Comparison of ENCODE assay signal across 30 mouse cellular contexts in genomic region chr4:65983643-65984042, GRCm38 (mm10).
"Had no signal": no experiment of that assay in that cellular context is flagged by ENCODE, and none has a peak within 500 bp of the region (broad histone marks: within the 10 kb centered on the region; RNA-seq: fewer than 3 reads in every experiment).

No protein-coding gene starts in this region.

- H3K4me1 ChIP-seq: heart, embryonic 10.5 days; heart, embryonic 12.5 days; heart, embryonic 13.5 days; heart, embryonic 15.5 days; hindbrain, embryonic 10.5 days; hindbrain, embryonic 12.5 days; hindbrain, embryonic 13.5 days; hindbrain, embryonic 15.5 days; intestine, embryonic 15.5 days; kidney, embryonic 15.5 days had no signal

- H3K36me3 ChIP-seq: heart, embryonic 10.5 days; heart, embryonic 12.5 days; heart, embryonic 13.5 days; heart, embryonic 15.5 days; hindbrain, embryonic 10.5 days; hindbrain, embryonic 12.5 days; hindbrain, embryonic 13.5 days; hindbrain, embryonic 15.5 days; intestine, embryonic 15.5 days; kidney, embryonic 15.5 days had no signal

- ATAC-seq: hindbrain, embryonic 16.5 days; hindbrain, postnatal 0 days; inflammation-experienced regulatory T-cells, adult 6 months; intestine, embryonic 15.5 days; intestine, embryonic 16.5 days; intestine, postnatal 0 days had no signal

- H3K9me3 ChIP-seq: heart, embryonic 10.5 days; heart, embryonic 12.5 days; heart, embryonic 13.5 days; heart, embryonic 15.5 days; hindbrain, embryonic 10.5 days; hindbrain, embryonic 12.5 days; hindbrain, embryonic 13.5 days; hindbrain, embryonic 15.5 days; intestine, embryonic 15.5 days; kidney, embryonic 15.5 days had no signal

- DNase-seq: heart, postnatal 36 days; kidney, adult 11 months; kidney, adult 18-20 months; kidney, adult 2 months; kidney, adult 8-10 months; kidney, adult 9 months; kidney, postnatal 14 days; kidney, postnatal 25 days; kidney, postnatal 36 days; layer of hippocampus, adult 9-11 months; layer of hippocampus, postnatal 36 days had no signal

- H3K4me3 ChIP-seq: heart, embryonic 10.5 days; heart, embryonic 12.5 days; heart, embryonic 13.5 days; heart, embryonic 15.5 days; hindbrain, embryonic 10.5 days; hindbrain, embryonic 12.5 days; hindbrain, embryonic 13.5 days; hindbrain, embryonic 15.5 days; intestine, embryonic 15.5 days; kidney, embryonic 15.5 days; layer of hippocampus, adult 2 months had no signal

- H3K27me3 ChIP-seq: heart, embryonic 12.5 days; heart, embryonic 13.5 days; heart, embryonic 15.5 days; hindbrain, embryonic 12.5 days; hindbrain, embryonic 13.5 days; hindbrain, embryonic 15.5 days; intestine, embryonic 15.5 days; kidney, embryonic 15.5 days had no signal

- H3K27ac ChIP-seq: heart, embryonic 10.5 days; heart, embryonic 13.5 days; heart, embryonic 15.5 days; hindbrain, embryonic 10.5 days; hindbrain, embryonic 12.5 days; hindbrain, embryonic 13.5 days; hindbrain, embryonic 14.5 days; hindbrain, embryonic 15.5 days; hindbrain, postnatal 0 days; intestine, embryonic 15.5 days; kidney, embryonic 15.5 days; kidney, postnatal 0 days; layer of hippocampus, adult 2 months had no signal

- H3K4me2 ChIP-seq: heart, embryonic 11.5 days; heart, embryonic 12.5 days; heart, embryonic 13.5 days; heart, embryonic 15.5 days; hindbrain, embryonic 12.5 days; hindbrain, embryonic 13.5 days; hindbrain, embryonic 14.5 days; hindbrain, embryonic 15.5 days; intestine, embryonic 15.5 days; kidney, embryonic 15.5 days had no signal

- H3K9ac ChIP-seq: heart, embryonic 12.5 days; heart, embryonic 13.5 days; heart, embryonic 15.5 days; hindbrain, embryonic 12.5 days; hindbrain, embryonic 13.5 days; hindbrain, embryonic 14.5 days; hindbrain, embryonic 15.5 days; intestine, embryonic 15.5 days; kidney, embryonic 15.5 days had no signal
